Comparison of ENCODE assay signal across 21 mouse cellular contexts in genomic region chr10:81636338-81636737, GRCm38 (mm10). TPM values are rescaled to one million over a fixed set of nuclear protein-coding genes. Genes with fewer than 3 reads are reported as not detected.
DNase-seq lines count a peak whose midpoint lies in the region; ATAC-seq and TF ChIP-seq lines count a peak whose summit lies in the region.
"Had no signal": no experiment of that assay in that cellular context is flagged by ENCODE, and none has a peak within 500 bp of the region (broad histone marks: within the 10 kb centered on the region; RNA-seq: fewer than 3 reads in every experiment).

No protein-coding gene starts in this region.

- intact Hi-C loops in left cerebral cortex, postnatal 14 days (cut with DNase I): no loop called here

- no peak overlapping the region for H3K27ac ChIP-seq in liver, postnatal 0 days (ENCODE audit: low read depth)
- H3K27ac ChIP-seq: forebrain, embryonic 15.5 days; heart, adult 2 months; heart, embryonic 15.5 days; hindbrain, embryonic 10.5 days; hindbrain, embryonic 14.5 days had no signal

- peaks cover 10% of the 10 kb centered on the region for H3K4me1 ChIP-seq in liver, postnatal 0 days (ENCODE audit: insufficient read depth)

- peak; percentile 4 for DNase-seq in cerebellum, adult 9-11 months
- DNase-seq in cerebellum, adult 8-10 months: no peak
- DNase-seq in liver: peak; percentile 52
- DNase-seq in liver, postnatal 0 days: no peak
- peak; percentile 14 for DNase-seq in thymus, postnatal 4 days
- DNase-seq in thymus, postnatal 10 days (ENCODE audit: low spot score in 2 of 2): no peak
- DNase-seq in left cerebral cortex, postnatal 14 days (ENCODE audit: low spot score in 2 of 2): no peak
- no peak for DNase-seq in lung, postnatal 4 days
- DNase-seq: adrenal gland, postnatal 10 days; B cell, adult 2 months; cerebellum, adult 11 months; cerebellum, adult 9-10 months; cerebellum, postnatal 36 days; heart, adult 2 months; heart, postnatal 14 days had no signal

- 12% methylated on average over 8 of the region's 8 CpGs for WGBS in liver, postnatal 0 days (ENCODE audit: insufficient replicate concordance)

- no peaks in the 10 kb centered on the region for H3K9me3 ChIP-seq in liver, postnatal 0 days (ENCODE audit: low read length)
- H3K9me3 ChIP-seq: forebrain, embryonic 15.5 days; heart, embryonic 15.5 days; hindbrain, embryonic 10.5 days had no signal

- H3K9ac ChIP-seq in liver, postnatal 0 days (replicated peaks): no peak overlapping the region
- H3K9ac ChIP-seq: forebrain, embryonic 15.5 days; heart, embryonic 15.5 days; hindbrain, embryonic 14.5 days had no signal

- H3K4me2 ChIP-seq in liver, postnatal 0 days (ENCODE audit: low read depth, low read length): no peak overlapping the region
- H3K4me2 ChIP-seq: forebrain, embryonic 15.5 days; heart, embryonic 11.5 days; heart, embryonic 15.5 days; hindbrain, embryonic 14.5 days had no signal

- TF ChIP-seq CTCF in liver, postnatal 0 days (IDR thresholded peaks at IDR 0.05; ENCODE audit: low read depth): no peak

- no peaks in the 10 kb centered on the region for H3K27me3 ChIP-seq in liver, postnatal 0 days (ENCODE audit: insufficient read depth, low read length)
- H3K27me3 ChIP-seq: forebrain, embryonic 15.5 days; heart, embryonic 15.5 days had no signal

- TF ChIP-seq EP300 in liver, postnatal 0 days (IDR thresholded peaks at IDR 0.05; ENCODE audit: low read depth): no peak

- no peak overlapping the region for H3K4me3 ChIP-seq in liver, postnatal 0 days (ENCODE audit: low read depth, low read length)
- H3K4me3 ChIP-seq: forebrain, embryonic 15.5 days; heart, adult 2 months; heart, embryonic 15.5 days; hindbrain, embryonic 10.5 days had no signal

- H3K36me3 ChIP-seq in liver, postnatal 0 days (replicated peaks; ENCODE audit: insufficient read depth, low read length): no peaks in the 10 kb centered on the region
- H3K36me3 ChIP-seq: forebrain, embryonic 15.5 days; heart, embryonic 15.5 days; hindbrain, embryonic 10.5 days had no signal

- ATAC-seq in liver, postnatal 0 days: no peak
- ATAC-seq: CD4-positive, CD25-positive, alpha-beta regulatory T cell, adult 4 months; forebrain, embryonic 15.5 days had no signal

RNA-seq across cellular contexts. Expression of gene Ankrd24, which starts 8.0 kb away (rescaled TPM):
- polyA plus RNA-seq in liver, postnatal 0 days (2015; fragmentation: Nextera tagmentation; extraction: Ambion mirVana): 1.8 and 2.1 TPM in 2 replicates
- total RNA-seq in left cerebral cortex, postnatal 14 days (2021): 10 to 100 TPM; 31.9 to 34.5 TPM

RNA-seq across cellular contexts. Expression of gene Sirt6, which starts 8.7 kb away (rescaled TPM):
- polyA plus RNA-seq in liver, postnatal 0 days (2015; fragmentation: Nextera tagmentation; extraction: Ambion mirVana): 4.5 and 6.1 TPM in 2 replicates
- total RNA-seq in left cerebral cortex, postnatal 14 days (2021): 10 to 100 TPM; 23.6 to 25.1 TPM

RNA-seq across cellular contexts. Expression of gene Gm10778, which starts 12.5 kb away (rescaled TPM):
- polyA plus RNA-seq in liver, postnatal 0 days (2015; fragmentation: Nextera tagmentation; extraction: Ambion mirVana): 1.1 and 1.2 TPM in 2 replicates
- total RNA-seq in left cerebral cortex, postnatal 14 days (2021): 1 to 10 TPM; 4.8 TPM

RNA-seq across cellular contexts. Expression of gene BC025920, which starts 30.3 kb away (rescaled TPM):
- polyA plus RNA-seq in liver, postnatal 0 days (2015; fragmentation: Nextera tagmentation; extraction: Ambion mirVana): 0.13 TPM in 2 replicates
- 1 to 10 TPM; 1.9 to 2.2 TPM for total RNA-seq in left cerebral cortex, postnatal 14 days (2021)

RNA-seq across cellular contexts. Expression of gene Tle6, which starts 35.5 kb away (rescaled TPM):
- polyA plus RNA-seq in liver, postnatal 0 days (2015; fragmentation: Nextera tagmentation; extraction: Ambion mirVana): 2.9 and 3.0 TPM in 2 replicates
- total RNA-seq in left cerebral cortex, postnatal 14 days (2021): 1 to 10 TPM; 1.3 to 2.7 TPM

Comparison
In these comparisons a context has a peak if more than half of its experiments do, and no peak if none do; other contexts are left out.
1. DNase-seq: peak in cerebellum, adult 9-11 months (single experiment), liver (single experiment) and thymus, postnatal 4 days (single experiment); none in cerebellum, adult 8-10 months (single experiment), liver, postnatal 0 days (single experiment), thymus, postnatal 10 days (0 of 2), left cerebral cortex, postnatal 14 days (0 of 2) and lung, postnatal 4 days (0 of 2).